Mouse (Mus musculus) spleen, adult 2 months (tissue): ENCODE results near the gene Kirrel3. TPM values are rescaled to one million over a fixed set of nuclear protein-coding genes. Genes with fewer than 3 reads are reported as not detected.

Source experiments
- DNase-seq, 2 experiments: peaks; one replicate each; pipeline versions ENCODE4 v3.0.0 to v3.0.0-alpha.2; 2012 to 2021; ENCODE audit warnings: low spot score in 2 of 2, low read depth in 1 of 2
- H3K27ac ChIP-seq: fragments of 200-500 bp; 2 replicates; pipeline ENCODE4 v1.5.1; 2012; ENCODE audit warnings: low read length, inconsistent platforms; ENCODE audit not compliant: insufficient read depth
- H3K27me3 ChIP-seq: fragments of 200-500 bp; 2 replicates; pipeline ENCODE4 v1.6.1; 2012; ENCODE audit warnings: mild to moderate bottlenecking, moderate library complexity, low read length, inconsistent platforms; ENCODE audit not compliant: control insufficient read depth, insufficient read depth
- H3K36me3 ChIP-seq: fragments of 200-500 bp; 2 replicates; pipeline ENCODE4 v1.6.1; 2012; ENCODE audit warnings: mild to moderate bottlenecking, low read length, inconsistent platforms; ENCODE audit not compliant: control insufficient read depth, insufficient read depth
- H3K4me1 ChIP-seq: fragments of 200-500 bp; 2 replicates; pipeline ENCODE4 v1.6.1; 2011; ENCODE audit warnings: inconsistent platforms; ENCODE audit not compliant: control insufficient read depth, insufficient read depth, insufficient read length
- H3K4me3 ChIP-seq: fragments of 200-500 bp; 2 replicates; pipeline ENCODE4 v1.5.1; 2011; ENCODE audit warnings: mild to moderate bottlenecking, inconsistent platforms; ENCODE audit not compliant: insufficient read depth, insufficient read length; ENCODE audit errors: extremely low read depth
- CTCF ChIP-seq: fragments of 200-500 bp; IDR thresholded peaks from 2 replicates; pipeline ENCODE4 v1.5.1; 2011; ENCODE audit warnings: mild to moderate bottlenecking, inconsistent platforms; ENCODE audit not compliant: insufficient read depth, insufficient read length, insufficient replicate concordance; ENCODE audit errors: extremely low read depth
- POLR2A ChIP-seq: fragments of 200-500 bp; IDR thresholded peaks from 2 replicates; pipeline ENCODE4 v1.6.1; 2011; ENCODE audit warnings: low read depth, low read length, inconsistent platforms
- WGBS: fragments of 180-500 bp; shearing (Covaris S2); methylation state at CpG from one replicate; pipeline ENCODE4 v1.1.7; 2018; 5-methylcytosine and 5-hydroxymethylcytosine counted together
- polyA plus RNA-seq: library from polyadenylated mRNA; depleted of rRNA; stranded (reverse); fragments of >200 nt; gene quantifications from 2 replicates; pipeline ENCODE4 v1.2.3, GENCODE M21; 2012

Kirrel3 gene
- polyA plus RNA-seq, 1 experiment = 0.23 TPM

DNA sequence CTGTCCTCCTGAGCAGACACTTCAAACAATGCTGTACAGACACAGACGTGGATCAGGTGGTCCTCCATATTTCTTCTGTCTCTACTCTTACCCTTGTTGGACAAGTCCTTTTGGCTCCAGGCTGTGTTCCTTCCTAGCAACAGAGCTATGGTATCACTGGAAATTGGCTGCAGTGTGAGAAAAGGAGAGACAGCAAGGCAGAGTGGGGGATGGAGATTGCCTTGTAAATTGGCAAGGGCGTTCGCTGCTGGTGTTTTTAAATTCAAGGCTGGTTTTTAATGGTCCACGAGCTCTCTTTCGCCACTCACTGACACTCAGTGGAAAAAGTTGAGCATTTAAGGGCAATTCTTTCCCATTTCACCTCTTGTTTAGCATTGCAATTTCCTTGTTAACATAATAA is 27.5 kb upstream of the Kirrel3 start:
- no peak for DNase-seq
- Histone ChIP-seq H3K27ac (no peak overlapping the region), H3K4me1 (no peaks in the 10 kb centered on the region), H3K36me3 (no peaks in the 10 kb centered on the region), H3K27me3 (no peaks in the 10 kb centered on the region), H3K4me3 (no peak overlapping the region)
- TF ChIP-seq POLR2A (no peak), CTCF (no peak)
- WGBS = 77% methylated on average over 5 of the region's 5 CpGs

GRCm38 (mm10) chr9:34459968-34460367 is 25.7 kb upstream of the Kirrel3 start:
- Histone ChIP-seq H3K27me3 (no peaks in the 10 kb centered on the region), H3K4me3 (no peak overlapping the region), H3K36me3 (no peaks in the 10 kb centered on the region), H3K27ac (no peak overlapping the region), H3K4me1 (no peaks in the 10 kb centered on the region)
- no peak for DNase-seq
- TF ChIP-seq CTCF = no peak
- no peak for TF ChIP-seq POLR2A
- WGBS = 79% methylated on average over 5 of the region's 5 CpGs

GRCm38 (mm10) chr9:34463666-34464065 is 22.0 kb upstream of the Kirrel3 start:
- WGBS = 72% methylated on average over 2 of the region's 2 CpGs
- no peaks in the 10 kb centered on the region for H3K36me3 ChIP-seq
- no peak overlapping the region for H3K4me3 ChIP-seq
- no peaks in the 10 kb centered on the region for H3K27me3 ChIP-seq
- TF ChIP-seq POLR2A = no peak
- TF ChIP-seq CTCF = no peak
- no peaks in the 10 kb centered on the region for H3K4me1 ChIP-seq
- no peak for DNase-seq
- no peak overlapping the region for H3K27ac ChIP-seq

DNA sequence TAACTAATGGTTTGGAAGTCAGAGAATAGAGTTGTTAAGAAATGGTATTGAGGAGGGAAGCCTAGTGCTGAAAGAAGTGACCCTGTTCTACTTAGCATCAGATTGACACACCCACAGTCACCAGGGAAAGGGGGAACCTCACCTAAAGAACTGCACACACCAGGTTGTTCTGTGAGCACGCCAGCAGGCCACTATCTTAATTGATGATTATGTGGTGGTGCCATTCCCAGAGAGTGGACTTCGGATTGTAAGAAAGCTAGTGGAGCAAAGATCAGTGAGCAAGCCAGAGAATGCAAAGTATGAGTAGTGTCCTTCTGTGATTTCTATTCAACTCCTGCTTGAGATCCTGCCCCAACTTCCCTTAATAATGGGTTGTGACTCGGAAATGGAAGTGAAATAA is 19.6 kb upstream of the Kirrel3 start:
- Histone ChIP-seq H3K27ac (no peak overlapping the region), H3K4me1 (no peaks in the 10 kb centered on the region), H3K36me3 (no peaks in the 10 kb centered on the region), H3K27me3 (no peaks in the 10 kb centered on the region), H3K4me3 (no peak overlapping the region)
- WGBS = 47% methylated on average over 3 of the region's 3 CpGs
- TF ChIP-seq POLR2A = no peak
- TF ChIP-seq CTCF = no peak
- no peak for DNase-seq

GRCm38 (mm10) chr9:34469180-34469579 is 16.5 kb upstream of the Kirrel3 start:
- no peaks in the 10 kb centered on the region for H3K36me3 ChIP-seq
- no peaks in the 10 kb centered on the region for H3K27me3 ChIP-seq
- no peaks in the 10 kb centered on the region for H3K4me1 ChIP-seq
- H3K27ac ChIP-seq = no peak overlapping the region
- WGBS = 83% methylated on average over 3 of the region's 3 CpGs
- TF ChIP-seq POLR2A (no peak), CTCF (no peak)
- DNase-seq = no peak
- no peak overlapping the region for H3K4me3 ChIP-seq

DNA sequence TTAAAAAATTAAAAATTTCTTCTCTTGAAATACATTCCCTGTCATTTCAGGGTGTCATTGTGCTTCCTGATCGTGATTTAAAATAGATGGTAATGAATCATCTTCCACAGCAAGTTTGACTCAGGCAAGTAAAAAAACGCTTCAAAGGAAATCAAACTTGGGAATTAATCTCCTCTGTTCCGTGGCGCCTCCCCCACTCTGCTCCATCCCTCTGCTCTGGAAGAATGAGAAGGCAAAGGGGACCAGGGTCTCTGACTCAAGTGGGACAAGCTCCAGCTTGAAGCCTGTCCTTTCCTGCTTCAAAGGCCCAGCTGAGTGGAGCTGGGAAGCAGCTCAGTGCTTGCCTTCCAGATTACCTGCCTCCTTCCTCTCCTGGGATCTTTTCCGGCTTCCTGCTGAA is 9.5 kb upstream of the Kirrel3 start:
- no peaks in the 10 kb centered on the region for H3K27me3 ChIP-seq
- no peak for DNase-seq
- H3K36me3 ChIP-seq = no peaks in the 10 kb centered on the region
- WGBS = 43% methylated on average over 5 of the region's 5 CpGs
- H3K4me1 ChIP-seq = no peaks in the 10 kb centered on the region
- no peak overlapping the region for H3K4me3 ChIP-seq
- TF ChIP-seq CTCF (no peak), POLR2A (no peak)
- no peak overlapping the region for H3K27ac ChIP-seq

GRCm38 (mm10) chr9:34478494-34478893 is 7.2 kb upstream of the Kirrel3 start:
- Histone ChIP-seq H3K27me3 (no peaks in the 10 kb centered on the region), H3K4me1 (no peaks in the 10 kb centered on the region), H3K27ac (no peak overlapping the region), H3K4me3 (no peak overlapping the region), H3K36me3 (no peaks in the 10 kb centered on the region)
- WGBS = 81% methylated on average over 2 of the region's 2 CpGs
- no peak for TF ChIP-seq POLR2A
- no peak for TF ChIP-seq CTCF
- DNase-seq = no peak
